Mouse (Mus musculus): ENCODE results near the gene Cfap74.

Gene Cfap74

GRCm38 (mm10) chr4:155491529-155492130 is 82.6 kb downstream of the Cfap74 start:
- peak in 1 of 2 experiments; percentile 51 for DNase-seq (ENCODE audit: inconsistent age in 2 of 2, low spot score in 1 of 2)

- DNase-seq (ENCODE audit: inconsistent age in 2 of 2, low spot score in 1 of 2): peak; percentile 72 to 89
Measured at GRCm38 (mm10) chr4:155492131-155492633, 83.2 kb downstream of the Cfap74 start.

GRCm38 (mm10) chr4:155494891-155495290 is 85.9 kb downstream of the Cfap74 start:
- no peak for DNase-seq (ENCODE audit: inconsistent age in 2 of 2, low spot score in 1 of 2)

DNA sequence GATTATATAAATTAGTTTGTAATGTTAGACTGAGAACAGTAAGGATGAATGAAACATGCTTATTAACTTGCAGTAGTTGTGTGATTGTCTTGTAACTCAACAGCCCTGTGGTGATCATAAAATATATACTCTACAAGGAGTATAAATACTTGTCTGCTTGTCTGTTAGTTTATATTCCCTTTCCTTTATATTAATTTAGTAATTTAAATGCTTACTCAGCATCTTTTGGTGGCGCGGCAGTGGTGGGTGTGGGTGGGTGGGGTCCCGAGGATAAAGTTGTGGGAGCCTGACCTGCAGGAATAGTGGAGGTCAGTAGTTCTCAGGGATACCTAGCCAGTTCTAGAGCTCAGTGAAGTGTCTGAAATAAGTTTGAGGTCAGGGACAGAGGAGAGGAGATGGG is 89.0 kb downstream of the Cfap74 start:
- DNase-seq (ENCODE audit: inconsistent age in 2 of 2, low spot score in 1 of 2): no peak

DNA sequence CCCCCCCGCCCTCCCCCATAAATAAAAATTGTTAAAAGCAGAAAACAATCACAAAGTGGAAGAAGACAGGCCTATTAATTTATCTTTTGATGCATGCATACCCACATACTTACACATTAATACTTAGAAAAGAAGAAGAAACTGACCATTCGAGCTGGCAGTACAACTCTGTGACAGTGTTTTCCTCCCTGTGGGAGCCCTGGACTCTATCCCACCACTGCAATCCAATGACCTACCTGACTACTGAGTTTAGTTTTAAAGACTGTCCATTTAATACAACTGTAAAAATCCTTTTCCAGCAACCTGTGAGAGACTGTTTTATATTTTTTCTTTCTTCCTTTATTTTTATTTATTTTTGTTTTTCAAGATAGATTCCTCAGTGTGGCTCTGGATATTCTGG is 92.1 kb downstream of the Cfap74 start:
- DNase-seq (ENCODE audit: inconsistent age in 2 of 2, low spot score in 1 of 2): no peak

GRCm38 (mm10) chr4:155505067-155505466 is 96.1 kb downstream of the Cfap74 start:
- DNase-seq (ENCODE audit: inconsistent age in 2 of 2, low spot score in 1 of 2): peak in 1 of 2 experiments; percentile 36

DNA sequence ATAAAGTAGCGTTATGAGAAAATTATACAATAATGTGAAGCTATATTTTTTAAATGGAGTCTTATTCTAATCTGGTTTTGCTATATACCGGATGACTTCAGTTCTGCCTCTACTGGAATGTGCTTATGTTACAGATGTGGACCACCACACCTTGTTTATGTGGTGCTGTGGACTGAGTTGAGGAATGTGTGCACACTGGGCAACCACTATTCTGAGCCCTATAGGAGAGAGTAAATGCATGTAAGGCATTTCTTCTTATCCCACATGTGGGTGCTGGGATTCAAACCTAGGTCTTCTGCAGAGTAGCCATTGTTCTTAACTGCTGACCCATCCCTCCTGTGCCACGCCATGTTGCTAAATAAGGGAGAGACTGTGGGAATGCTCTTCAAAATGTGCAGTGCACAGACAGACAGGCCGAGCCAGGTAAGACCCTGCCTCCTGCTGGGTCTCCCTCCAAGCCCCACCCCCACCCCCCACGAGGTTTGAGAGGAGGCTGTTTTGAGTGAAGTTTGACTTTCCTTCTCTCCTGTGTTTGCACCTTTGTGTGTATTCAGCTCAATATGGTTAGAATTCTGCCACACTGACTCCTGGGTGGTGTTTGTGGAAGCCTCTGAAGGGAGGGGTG is 96.8 kb downstream of the Cfap74 start:
- no peak for DNase-seq (ENCODE audit: inconsistent age in 2 of 2, low spot score in 1 of 2)

DNA sequence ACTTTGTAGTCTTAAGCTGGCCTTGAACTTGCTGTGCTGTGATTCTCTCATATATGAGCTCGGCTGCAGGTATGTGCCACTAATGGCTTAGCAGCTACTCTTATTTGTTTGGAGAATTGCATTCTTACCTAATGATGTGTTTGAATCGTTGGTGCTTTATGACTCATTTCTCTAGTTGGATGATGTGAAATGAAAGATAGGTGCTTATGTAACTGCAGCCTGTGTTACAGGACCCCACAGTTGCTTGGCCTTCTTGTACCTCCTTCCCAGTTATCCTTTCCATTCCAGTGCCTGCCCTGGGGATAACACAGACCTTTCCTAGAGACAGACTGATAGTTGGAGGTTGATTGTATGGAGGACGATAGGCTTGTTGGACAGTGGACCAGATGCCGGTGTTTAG is 99.6 kb downstream of the Cfap74 start:
- peak in 1 of 2 experiments; percentile 69 for DNase-seq (ENCODE audit: inconsistent age in 2 of 2, low spot score in 1 of 2)

DNA sequence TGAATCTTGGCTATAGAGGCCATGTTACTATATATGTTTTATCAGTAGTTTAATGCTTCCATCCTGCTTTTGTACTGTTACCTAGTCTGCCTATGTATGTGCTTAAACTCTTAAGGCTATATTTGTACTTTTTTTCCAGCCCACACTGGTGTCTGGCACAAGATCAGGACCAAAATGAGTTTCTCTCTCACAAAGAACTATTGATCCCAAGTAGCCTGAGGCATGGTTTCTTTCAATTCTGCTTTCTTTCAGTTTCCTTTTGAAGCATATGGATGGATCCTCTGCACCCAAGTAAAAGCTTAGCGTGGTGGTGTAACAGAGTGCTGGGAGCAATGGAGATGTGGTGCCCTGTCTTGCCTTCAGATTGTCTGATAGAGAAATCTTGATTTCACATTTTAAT is 102.0 kb downstream of the Cfap74 start:
- no peak for DNase-seq (ENCODE audit: inconsistent age in 2 of 2, low spot score in 1 of 2)

DNA sequence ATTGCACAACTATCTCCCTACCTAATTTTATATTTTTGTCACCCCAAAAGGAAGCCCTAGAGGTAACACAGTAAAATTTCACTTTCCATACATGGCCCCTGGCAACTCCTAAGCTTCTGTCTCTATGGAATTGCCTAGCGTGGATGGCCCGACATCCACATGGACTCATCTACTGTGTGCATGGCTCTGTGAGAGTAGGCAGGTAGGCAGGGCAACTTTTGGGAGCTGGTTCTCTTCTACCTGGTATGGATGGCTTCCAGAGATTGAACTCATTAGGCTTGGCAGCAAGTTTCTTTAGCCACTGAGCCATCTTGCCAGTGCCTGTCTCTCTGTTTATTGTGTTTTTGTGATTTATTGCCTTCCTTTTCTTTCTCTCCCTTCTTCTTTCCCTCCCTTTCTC is 105.8 kb downstream of the Cfap74 start:
- DNase-seq (ENCODE audit: inconsistent age in 2 of 2, low spot score in 1 of 2): no peak

Data from adrenal gland, adult (tissue).